Mouse (Mus musculus) ovary, postnatal 36 days (tissue): ENCODE measurements around the gene Etv6.

Experiments
- DNase-seq: peaks from one replicate; pipeline ENCODE4 v3.0.0; 2022; ENCODE audit warnings: low spot score, mixed read lengths

Etv6 gene

GRCm38 (mm10) chr6:134168799-134169198, 133.3 kb downstream of the Etv6 start:
- DNase-seq = no peak

- DNase-seq = no peak
Observed at GRCm38 (mm10) chr6:134171235-134171634, 135.7 kb downstream of the Etv6 start.

GRCm38 (mm10) chr6:134171906-134172728, 136.6 kb downstream of the Etv6 start:
- no peak for DNase-seq

GRCm38 (mm10) chr6:134173439-134173838, 137.9 kb downstream of the Etv6 start:
- DNase-seq = no peak

GRCm38 (mm10) chr6:134175059-134175458, 139.6 kb downstream of the Etv6 start:
- DNase-seq = no peak

- no peak for DNase-seq
Observed at GRCm38 (mm10) chr6:134177196-134177595, 141.7 kb downstream of the Etv6 start.

GRCm38 (mm10) chr6:134182301-134182948, 146.9 kb downstream of the Etv6 start:
- no peak for DNase-seq

- DNase-seq = no peak
Observed at GRCm38 (mm10) chr6:134183592-134184342, 148.3 kb downstream of the Etv6 start.

- no peak for DNase-seq
Observed at GRCm38 (mm10) chr6:134186286-134186903, 150.9 kb downstream of the Etv6 start.

- no peak for DNase-seq
Observed at GRCm38 (mm10) chr6:134188719-134189118, 153.2 kb downstream of the Etv6 start.

GRCm38 (mm10) chr6:134189174-134189573, 153.7 kb downstream of the Etv6 start:
- no peak for DNase-seq

GRCm38 (mm10) chr6:134189575-134190132, 154.2 kb downstream of the Etv6 start:
- peak; percentile 57 for DNase-seq

- DNase-seq = no peak
Observed at GRCm38 (mm10) chr6:134190597-134191278, 155.2 kb downstream of the Etv6 start.

- DNase-seq = no peak
Observed at GRCm38 (mm10) chr6:134192710-134193109, 157.2 kb downstream of the Etv6 start.

GRCm38 (mm10) chr6:134199895-134200294, 164.4 kb downstream of the Etv6 start:
- DNase-seq = no peak

GRCm38 (mm10) chr6:134200577-134200976, 165.1 kb downstream of the Etv6 start:
- no peak for DNase-seq

- DNase-seq = no peak
Observed at GRCm38 (mm10) chr6:134202176-134202575, 166.7 kb downstream of the Etv6 start.

GRCm38 (mm10) chr6:134205163-134205562, 169.7 kb downstream of the Etv6 start:
- DNase-seq = no peak

- DNase-seq = no peak
Observed at GRCm38 (mm10) chr6:134205726-134206125, 170.2 kb downstream of the Etv6 start.

GRCm38 (mm10) chr6:134206251-134206650, 170.8 kb downstream of the Etv6 start:
- DNase-seq = no peak
